In genomic region chr7:144470545-144471059, GRCm38 (mm10) we compare ENCODE assay signal across 8 mouse cellular contexts. TPM values are rescaled to one million over a fixed set of nuclear protein-coding genes. Genes with fewer than 3 reads are reported as not detected.
A peak's percentile ranks its signal among the peaks of the same experiment; 100 is the strongest.
DNase-seq lines count a peak whose midpoint lies in the region; ATAC-seq and TF ChIP-seq lines count a peak whose summit lies in the region.

TSS of gene Cttn (minus strand) at chr7:144471009.

- H3K4me3 ChIP-seq in bone marrow, adult 2 months (replicated peaks; ENCODE audit: control insufficient read depth, low read depth, low read length) = peak within 1 kb of the TSS; percentile 73
- peak within 1 kb of the TSS; percentile 95 for H3K4me3 ChIP-seq in embryonic facial prominence, embryonic 15.5 days (replicated peaks)
- H3K4me3 ChIP-seq in heart, adult 2 months = peak within 1 kb of the TSS; percentile 89
- H3K4me3 ChIP-seq in kidney, adult 2 months (ENCODE audit: insufficient read depth, low read depth, low read length) = peak within 1 kb of the TSS; percentile 87
- H3K4me3 ChIP-seq in limb, embryonic 10.5 days = peak within 1 kb of the TSS; percentile 83
- peak within 1 kb of the TSS; percentile 91 for H3K4me3 ChIP-seq in midbrain, embryonic 11.5 days (ENCODE audit: low read depth, low read length)

- peak; percentile 91 to 94 for DNase-seq in heart, adult 2 months
- DNase-seq in kidney, adult 2 months = peak; percentile 95
- DNase-seq in limb, embryonic 10.5 days (ENCODE audit: low spot score) = peak; percentile 95
- peak; percentile 98 for DNase-seq in midbrain, embryonic 11.5 days (ENCODE audit: low spot score, missing footprints)
- peak; percentile 20 to 38 for DNase-seq in spleen, adult 18-20 months
- DNase-seq in T-cell, adult 2 months (ENCODE audit: low spot score) = no peak

- no peaks in the 10 kb centered on the region for H3K9me3 ChIP-seq in embryonic facial prominence, embryonic 15.5 days (replicated peaks)
- H3K9me3 ChIP-seq in limb, embryonic 10.5 days (replicated peaks) = no peaks in the 10 kb centered on the region
- H3K9me3 ChIP-seq in midbrain, embryonic 11.5 days (ENCODE audit: control insufficient read depth, low read length) = no peaks in the 10 kb centered on the region

- peaks cover 11% of the 10 kb centered on the region for H3K36me3 ChIP-seq in embryonic facial prominence, embryonic 15.5 days
- no peaks in the 10 kb centered on the region for H3K36me3 ChIP-seq in heart, adult 2 months (ENCODE audit: control insufficient read depth, insufficient read depth, low read length)
- H3K36me3 ChIP-seq in kidney, adult 2 months (ENCODE audit: control insufficient read depth, insufficient read depth, low read length) = no peaks in the 10 kb centered on the region
- H3K36me3 ChIP-seq in limb, embryonic 10.5 days = peaks cover 24% of the 10 kb centered on the region
- no peaks in the 10 kb centered on the region for H3K36me3 ChIP-seq in midbrain, embryonic 11.5 days (ENCODE audit: control insufficient read depth, insufficient read depth, low read length)

- H3K4me1 ChIP-seq in bone marrow, adult 2 months (ENCODE audit: control insufficient read depth, insufficient read depth, low read length) = no peaks in the 10 kb centered on the region
- H3K4me1 ChIP-seq in embryonic facial prominence, embryonic 15.5 days = peaks cover 20% of the 10 kb centered on the region
- peaks cover 2% of the 10 kb centered on the region for H3K4me1 ChIP-seq in heart, adult 2 months (ENCODE audit: control insufficient read depth, insufficient read depth, low read length)
- peaks cover 10% of the 10 kb centered on the region; the same call in 1 of the 2 replicates for H3K4me1 ChIP-seq in kidney, adult 2 months (ENCODE audit: control insufficient read depth, insufficient read depth, low read length)
- peaks cover 25% of the 10 kb centered on the region for H3K4me1 ChIP-seq in limb, embryonic 10.5 days
- peaks cover 9% of the 10 kb centered on the region for H3K4me1 ChIP-seq in midbrain, embryonic 11.5 days (ENCODE audit: control insufficient read depth, insufficient read depth, low read length)

- intact Hi-C loops in heart, adult 2 months (cut with DNase I) = loop anchor here (5.0 kb wide), 2 partner anchors 82 to 112 kb away; partner anchors contain the start of genes Fadd and Ppfia1

- H3K79me2 ChIP-seq in heart, adult 2 months (replicated peaks; ENCODE audit: control insufficient read depth, insufficient read depth, low read length) = 0 out of 2 replicates have a peak, but pooled peaks cover 2% of the 10 kb centered on the region

- no peak for TF ChIP-seq CTCF in bone marrow, adult 2 months (IDR thresholded peaks at IDR 0.05; ENCODE audit: control insufficient read depth, insufficient read depth, low read length)
- no peak for TF ChIP-seq CTCF in heart, adult 2 months (IDR thresholded peaks at IDR 0.05)
- TF ChIP-seq CTCF in kidney, adult 2 months (conservative IDR thresholded peaks at IDR 0.05; ENCODE audit: insufficient read depth, insufficient read length, low read depth, low read length) = no peak

- 13% methylated on average over 30 of the region's 30 CpGs for WGBS in bone marrow, adult 2 months
- WGBS in embryonic facial prominence, embryonic 15.5 days = 0% methylated on average over 30 of the region's 30 CpGs
- WGBS in heart, adult 2 months = 4% methylated on average over 30 of the region's 30 CpGs
- 2% methylated on average over 30 of the region's 30 CpGs for WGBS in kidney, adult 2 months
- 1% methylated on average over 30 of the region's 30 CpGs for WGBS in limb, embryonic 10.5 days
- under 1% methylated on average over 30 of the region's 30 CpGs for WGBS in midbrain, embryonic 11.5 days

- H3K27me3 ChIP-seq in embryonic facial prominence, embryonic 15.5 days = no peaks in the 10 kb centered on the region
- no peaks in the 10 kb centered on the region for H3K27me3 ChIP-seq in heart, adult 2 months (ENCODE audit: control insufficient read depth, insufficient read depth, low read length)
- H3K27me3 ChIP-seq in kidney, adult 2 months (replicated peaks; ENCODE audit: control insufficient read depth, insufficient read depth, low read length) = no peaks in the 10 kb centered on the region
- H3K27me3 ChIP-seq in limb, embryonic 10.5 days (ENCODE audit: low read depth, poor library complexity, severe bottlenecking) = no peaks in the 10 kb centered on the region
- no peaks in the 10 kb centered on the region for H3K27me3 ChIP-seq in midbrain, embryonic 11.5 days (ENCODE audit: control insufficient read depth, insufficient read depth, low read length)

- H3K27ac ChIP-seq in bone marrow, adult 2 months (ENCODE audit: control insufficient read depth, insufficient read depth, low read depth, low read length, poor library complexity) = peak within 1 kb of the TSS; percentile 45
- peak within 1 kb of the TSS; percentile 86 for H3K27ac ChIP-seq in embryonic facial prominence, embryonic 15.5 days (replicated peaks)
- peak within 1 kb of the TSS; percentile 87 for H3K27ac ChIP-seq in heart, adult 2 months
- H3K27ac ChIP-seq in kidney, adult 2 months (ENCODE audit: insufficient read depth, low read depth, low read length) = peak within 1 kb of the TSS; percentile 80
- H3K27ac ChIP-seq in limb, embryonic 10.5 days = peak within 1 kb of the TSS; percentile 89
- H3K27ac ChIP-seq in midbrain, embryonic 11.5 days (ENCODE audit: low read depth, low read length) = peak within 1 kb of the TSS; percentile 11; the same call in 1 of the 2 replicates

- peak; percentile 21; the same call in 1 of the 2 replicates for TF ChIP-seq EP300 in heart, adult 2 months (IDR thresholded peaks at IDR 0.05; ENCODE audit: insufficient read depth, low read depth, low read length)

- peak; percentile 93 for ATAC-seq in embryonic facial prominence, embryonic 15.5 days (ENCODE audit: insufficient number of reproducible peaks, low FRiP score, low TSS enrichment, low read depth)
- peak; percentile 97 for ATAC-seq in midbrain, embryonic 11.5 days (ENCODE audit: low FRiP score)

- H3K4me2 ChIP-seq in embryonic facial prominence, embryonic 15.5 days (replicated peaks) = peak within 1 kb of the TSS; percentile 72
- peak within 1 kb of the TSS; percentile 88 for H3K4me2 ChIP-seq in midbrain, embryonic 11.5 days

- peak; percentile 46; the same call in 1 of the 2 replicates for TF ChIP-seq POLR2A in bone marrow, adult 2 months (IDR thresholded peaks at IDR 0.05; ENCODE audit: borderline replicate concordance, control insufficient read depth, low read depth, low read length)
- peak; percentile 92 for TF ChIP-seq POLR2A in heart, adult 2 months (IDR thresholded peaks at IDR 0.05; ENCODE audit: insufficient read depth, low read depth, low read length)
- peak; percentile 59 for TF ChIP-seq POLR2A in kidney, adult 2 months (IDR thresholded peaks at IDR 0.05; ENCODE audit: low read depth, low read length)

- peak within 1 kb of the TSS; percentile 80 for H3K9ac ChIP-seq in embryonic facial prominence, embryonic 15.5 days
- H3K9ac ChIP-seq in heart, adult 2 months (ENCODE audit: low read depth, low read length) = peak within 1 kb of the TSS; percentile 78
- peak within 1 kb of the TSS; percentile 94 for H3K9ac ChIP-seq in midbrain, embryonic 11.5 days (ENCODE audit: low read length)

RNA-seq across cellular contexts. Expression of gene Cttn, which starts in this region (rescaled TPM):
- polyA plus RNA-seq in bone marrow, adult 2 months (2011; ENCODE audit: insufficient read depth, insufficient read length, low replicate concordance, missing spikeins) = 25.3 and 37.5 TPM in 2 replicates
- polyA plus RNA-seq in embryonic facial prominence, embryonic 15.5 days (2015; fragmentation: Nextera tagmentation; extraction: Ambion mirVana) = 171 and 172 TPM in 2 replicates
- total RNA-seq in heart, adult 2 months (2021) = 10 to 100 TPM; 26.9 to 32.9 TPM
- polyA plus RNA-seq in heart, adult 2 months (2012; rRNA removed) = 33.9 and 41.1 TPM in 2 replicates
- 85.8 and 91.3 TPM in 2 replicates for polyA plus RNA-seq in kidney, adult 2 months (2012; rRNA removed)
- 185 and 209 TPM in 2 replicates for polyA plus RNA-seq in limb, embryonic 10.5 days (2016; fragmentation: Nextera tagmentation; extraction: Ambion mirVana)
- polyA plus RNA-seq in midbrain, embryonic 11.5 days (2014; fragmentation: Nextera tagmentation; extraction: Ambion mirVana) = 193 and 196 TPM in 2 replicates

Comparison
In these comparisons a context has a peak if more than half of its experiments do, and no peak if none do; other contexts are left out.
1. H3K27ac ChIP-seq: peak in every context shown above with its lines; median percentile 89 in limb, embryonic 10.5 days; 87 in heart, adult 2 months; 86 in embryonic facial prominence, embryonic 15.5 days; 80 in kidney, adult 2 months; 45 in bone marrow, adult 2 months; 11 in midbrain, embryonic 11.5 days.